Mouse (Mus musculus) adrenal gland, postnatal 14 days (tissue): ENCODE measurements at regions not wholly inside any gene's neighbourhood (a gene's known extent, or its start where the extent isn't known, plus 50 kb on each side); places are given as distances from the start of the nearest gene placed in this dataset.

Experiments used
- DNase-seq: peaks from one replicate; pipeline ENCODE4 v3.0.0; 2021; ENCODE audit warnings: mixed read lengths

- no peak for DNase-seq
Observed at GRCm38 (mm10) chr13:31504316-31504715, 51.6 kb upstream of the Foxq1 start.

DNA sequence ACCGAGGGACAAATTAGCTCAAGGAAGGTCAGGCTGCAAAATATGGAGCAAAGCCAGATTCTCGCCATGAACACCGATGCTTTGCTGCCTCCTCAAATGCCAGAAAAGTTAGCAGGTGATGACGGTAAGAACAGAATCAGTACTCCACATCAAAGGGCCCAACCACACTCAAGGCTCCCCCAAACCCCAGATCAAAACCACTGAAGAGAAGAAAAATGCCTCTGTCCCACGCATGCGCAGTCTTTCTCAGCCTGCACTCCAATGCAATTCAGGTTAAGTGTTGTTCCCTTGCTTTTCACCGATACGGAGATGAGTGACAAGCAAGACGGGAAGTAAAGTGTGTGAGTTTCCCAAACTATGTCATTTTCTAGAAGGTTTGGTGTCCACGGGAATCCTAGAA lies 50.5 kb upstream of the Foxq1 start:
- DNase-seq, result no peak
